Mouse (Mus musculus): ENCODE measurements around the gene Olfr128. TPM values are rescaled to one million over a fixed set of nuclear protein-coding genes. Genes with fewer than 3 reads are reported as not detected.
"Not testable (repeated sequence)": the region's sequence is repeated elsewhere in the genome, so short reads cannot be mapped to it uniquely, and the experiment has no call there.

Gene Olfr128
- polyA plus RNA-seq (2016; fragmentation: Nextera tagmentation; extraction: Ambion mirVana): not detected in 2 replicates

DNA sequence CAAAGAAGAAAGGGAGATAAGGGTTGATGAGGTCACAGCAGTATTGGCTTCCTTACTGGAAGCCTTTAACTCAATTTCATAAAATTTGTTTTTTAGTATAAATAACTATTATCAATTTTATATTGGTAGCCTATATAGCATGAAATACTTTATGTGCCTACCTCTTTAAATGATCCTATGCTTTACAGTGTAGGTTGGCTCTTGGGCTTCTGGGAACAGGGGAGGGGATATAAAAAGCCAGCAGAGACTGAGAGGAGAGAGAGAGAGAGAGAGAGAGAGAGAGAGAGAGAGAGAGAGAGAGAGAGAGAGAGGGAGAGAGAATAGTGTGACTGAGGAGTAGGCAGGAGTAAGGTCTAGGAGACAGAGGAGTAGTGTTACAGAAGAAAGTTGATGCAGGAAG is at the start of gene Olfr128:
TSS of gene Olfr128 (plus strand) at position 301 of the 400 bp plus-strand sequence.
- no peaks in the 10 kb centered on the region for H3K36me3 ChIP-seq
- H3K27me3 ChIP-seq (ENCODE audit: low read depth, poor library complexity, severe bottlenecking): no peaks in the 10 kb centered on the region
- H3K4me1 ChIP-seq: no peaks in the 10 kb centered on the region
- no peak for DNase-seq (ENCODE audit: low spot score)
- H3K4me3 ChIP-seq: no peak within 1 kb of the TSS
- no peak within 1 kb of the TSS for H3K27ac ChIP-seq
- H3K9me3 ChIP-seq (replicated peaks): no peaks in the 10 kb centered on the region

DNA sequence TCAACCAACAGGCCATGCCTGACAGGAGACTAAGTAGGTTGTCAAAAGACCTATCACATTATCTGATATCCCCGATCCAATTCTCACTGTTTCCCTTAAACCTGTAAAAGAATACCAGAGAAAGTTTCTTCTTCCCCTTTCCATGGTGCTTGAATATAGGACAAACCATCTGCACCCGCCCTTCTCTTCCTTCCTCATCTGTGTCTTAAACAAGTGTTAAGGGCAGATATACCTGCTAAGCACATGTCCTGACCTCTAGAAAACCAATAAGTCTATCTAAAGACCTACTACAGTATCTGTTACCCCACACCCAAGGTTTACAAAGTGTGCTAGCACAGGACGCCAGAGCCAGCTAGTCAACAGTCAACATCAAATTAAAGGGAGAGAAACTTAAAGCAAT is 46.5 kb upstream of the Olfr128 start:
- no peak overlapping the region for H3K27ac ChIP-seq
- no peaks in the 10 kb centered on the region for H3K4me1 ChIP-seq
- no peaks in the 10 kb centered on the region for H3K27me3 ChIP-seq (ENCODE audit: low read depth, poor library complexity, severe bottlenecking)
- H3K36me3 ChIP-seq: no peaks in the 10 kb centered on the region
- H3K9me3 ChIP-seq (replicated peaks): no peaks in the 10 kb centered on the region
- H3K4me3 ChIP-seq: no peak overlapping the region
- WGBS: 89% methylated on average over 3 of the region's 3 CpGs
- no peak for DNase-seq (ENCODE audit: low spot score)

DNA sequence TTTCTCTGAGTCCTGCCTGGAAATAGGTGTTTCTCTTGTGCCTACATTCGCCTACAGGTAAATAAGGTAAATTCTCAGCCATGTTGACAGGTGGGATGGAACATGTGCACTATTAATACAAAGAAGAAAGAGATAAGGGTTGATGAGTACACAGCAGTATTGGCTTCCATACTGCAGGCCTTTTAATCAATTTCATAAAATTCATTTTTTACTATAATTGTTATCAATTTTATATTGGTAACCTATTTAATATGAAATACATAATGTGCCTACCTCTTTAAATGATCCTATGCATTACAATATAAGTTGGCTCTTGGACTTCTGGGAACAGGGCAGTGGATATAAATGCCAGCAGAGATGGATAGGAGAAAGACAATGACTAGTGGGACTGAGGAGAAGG is 20.2 kb upstream of the Olfr128 start, which contains the start of gene Olfr127:
TSS of gene Olfr127 (plus strand) at position 301 of the 400 bp plus-strand sequence.
- Histone ChIP-seq H3K27ac (no peak within 1 kb of the TSS), H3K9me3 (replicated peaks) (no peaks in the 10 kb centered on the region), H3K4me1 (no peaks in the 10 kb centered on the region), H3K36me3 (no peaks in the 10 kb centered on the region), H3K27me3 (ENCODE audit: low read depth, poor library complexity, severe bottlenecking) (no peaks in the 10 kb centered on the region), H3K4me3 (no peak within 1 kb of the TSS)
- no peak for DNase-seq (ENCODE audit: low spot score)
- 93% methylated on average over 1 of the region's 1 CpGs for WGBS

DNA sequence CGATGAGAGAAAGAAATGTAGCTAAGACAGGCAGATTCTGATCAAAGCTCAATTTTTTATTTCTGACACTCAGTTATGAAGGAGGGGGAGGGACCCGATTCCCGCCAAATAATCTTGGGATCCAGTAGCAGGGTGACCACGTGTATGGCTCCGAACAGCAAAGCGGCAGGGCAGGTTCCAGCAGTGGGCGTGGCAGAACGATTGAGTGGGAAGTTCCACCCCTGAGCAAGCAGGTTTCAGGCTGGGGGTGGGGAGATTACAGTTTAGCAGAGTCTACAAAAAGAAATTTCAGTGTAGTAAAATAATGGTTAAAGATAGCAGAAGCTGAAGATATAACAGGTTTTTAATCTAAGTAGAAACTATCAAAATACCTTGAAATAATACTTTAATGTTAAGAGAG is 13.5 kb upstream of the Olfr128 start:
- H3K9me3 ChIP-seq (replicated peaks); H3K27ac ChIP-seq; H3K4me3 ChIP-seq; H3K36me3 ChIP-seq; H3K4me1 ChIP-seq; DNase-seq (ENCODE audit: low spot score); H3K27me3 ChIP-seq (ENCODE audit: low read depth, poor library complexity, severe bottlenecking): not testable (repeated sequence)
- 75% methylated on average over 8 of the region's 8 CpGs for WGBS

DNA sequence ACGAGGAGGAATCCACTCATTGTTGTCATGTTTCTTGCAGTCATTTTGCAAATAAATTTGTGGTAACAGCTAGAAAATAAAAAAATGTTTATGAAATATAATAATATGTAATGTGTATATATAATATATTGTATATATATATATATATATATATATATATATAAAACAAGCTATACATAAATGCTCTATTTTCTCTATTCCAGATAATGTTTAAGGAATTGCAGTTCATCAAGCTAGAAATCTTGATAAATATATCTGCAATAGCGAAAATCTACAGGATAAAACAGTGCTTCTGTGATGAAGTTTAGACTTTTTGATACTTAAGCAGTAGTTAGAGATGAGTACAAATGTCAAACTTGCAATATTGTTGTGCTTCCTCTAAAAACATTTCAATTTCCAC is 32.6 kb downstream of the Olfr128 start, which contains the start of gene Olfr761:
TSS of gene Olfr761 (minus strand) at position 101 of the 400 bp plus-strand sequence.
- Histone ChIP-seq H3K9me3 (replicated peaks) (no peaks in the 10 kb centered on the region), H3K36me3 (no peaks in the 10 kb centered on the region), H3K4me1 (no peaks in the 10 kb centered on the region), H3K27ac (no peak within 1 kb of the TSS), H3K4me3 (no peak within 1 kb of the TSS), H3K27me3 (ENCODE audit: low read depth, poor library complexity, severe bottlenecking) (no peaks in the 10 kb centered on the region)
- DNase-seq (ENCODE audit: low spot score): no peak
- WGBS: 89% methylated on average over 2 of the region's 2 CpGs

DNA sequence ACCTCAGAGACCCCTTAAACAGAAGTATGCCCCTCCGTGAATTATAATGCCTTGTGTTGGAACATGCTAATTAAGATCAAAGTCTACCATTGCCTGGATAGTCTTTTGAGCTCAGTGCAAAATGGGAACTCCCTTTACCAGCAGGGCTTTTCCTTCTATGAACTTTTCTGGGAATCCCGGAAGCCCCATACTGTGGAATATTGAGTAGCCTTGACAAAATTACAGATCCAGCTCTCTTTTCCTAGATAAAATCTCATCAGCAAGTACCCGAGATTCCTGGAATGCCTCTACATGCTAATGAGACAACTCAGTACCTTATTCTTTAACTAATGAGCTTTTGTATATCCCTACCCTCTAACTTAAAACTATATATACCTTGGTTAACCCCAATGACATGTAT is 53.2 kb downstream of the Olfr128 start:
- H3K36me3 ChIP-seq: no peaks in the 10 kb centered on the region
- DNase-seq (ENCODE audit: low spot score): no peak
- H3K9me3 ChIP-seq (replicated peaks): no peaks in the 10 kb centered on the region
- H3K4me1 ChIP-seq: no peaks in the 10 kb centered on the region
- H3K27ac ChIP-seq: no peak overlapping the region
- no peak overlapping the region for H3K4me3 ChIP-seq
- 89% methylated on average over 3 of the region's 3 CpGs for WGBS
- H3K27me3 ChIP-seq (ENCODE audit: low read depth, poor library complexity, severe bottlenecking): no peaks in the 10 kb centered on the region

Other genes with a start within 250 kb of the Olfr128 start
- not detected in 2 replicates for gene Olfr119, start 224.0 kb upstream of the Olfr128 start, polyA plus RNA-seq (2016; fragmentation: Nextera tagmentation; extraction: Ambion mirVana)
- gene Olfr120, start 198.7 kb upstream of the Olfr128 start, polyA plus RNA-seq (2016; fragmentation: Nextera tagmentation; extraction: Ambion mirVana): not detected in 2 replicates
- gene Olfr121, start 171.7 kb upstream of the Olfr128 start, polyA plus RNA-seq (2016; fragmentation: Nextera tagmentation; extraction: Ambion mirVana): not detected in 2 replicates
- gene Olfr122, start 151.9 kb upstream of the Olfr128 start, polyA plus RNA-seq (2016; fragmentation: Nextera tagmentation; extraction: Ambion mirVana): not detected in 2 replicates
- gene Olfr123, start 127.0 kb upstream of the Olfr128 start, polyA plus RNA-seq (2016; fragmentation: Nextera tagmentation; extraction: Ambion mirVana): not detected in 2 replicates
- gene Olfr124, start 120.7 kb upstream of the Olfr128 start, polyA plus RNA-seq (2016; fragmentation: Nextera tagmentation; extraction: Ambion mirVana): not detected in 2 replicates
- not detected in 2 replicates for gene Olfr125, start 87.6 kb upstream of the Olfr128 start, polyA plus RNA-seq (2016; fragmentation: Nextera tagmentation; extraction: Ambion mirVana)
- gene Olfr126, start 73.1 kb upstream of the Olfr128 start, polyA plus RNA-seq (2016; fragmentation: Nextera tagmentation; extraction: Ambion mirVana): not detected in 2 replicates
- gene Olfr127, start 20.1 kb upstream of the Olfr128 start, polyA plus RNA-seq (2016; fragmentation: Nextera tagmentation; extraction: Ambion mirVana): not detected in 2 replicates
- gene Olfr761, start 32.5 kb downstream of the Olfr128 start, polyA plus RNA-seq (2016; fragmentation: Nextera tagmentation; extraction: Ambion mirVana): not detected in 2 replicates
- gene Olfr129, start 139.5 kb downstream of the Olfr128 start, polyA plus RNA-seq (2016; fragmentation: Nextera tagmentation; extraction: Ambion mirVana): not detected in 2 replicates
- not detected in 2 replicates for gene Olfr130, start 143.4 kb downstream of the Olfr128 start, polyA plus RNA-seq (2016; fragmentation: Nextera tagmentation; extraction: Ambion mirVana)
- not detected in 2 replicates for gene Olfr131, start 168.1 kb downstream of the Olfr128 start, polyA plus RNA-seq (2016; fragmentation: Nextera tagmentation; extraction: Ambion mirVana)
- gene Olfr132, start 214.0 kb downstream of the Olfr128 start, polyA plus RNA-seq (2016; fragmentation: Nextera tagmentation; extraction: Ambion mirVana): not detected in 2 replicates
- gene Olfr133, start 224.7 kb downstream of the Olfr128 start, polyA plus RNA-seq (2016; fragmentation: Nextera tagmentation; extraction: Ambion mirVana): not detected in 2 replicates

Measured in limb, embryonic 10.5 days (tissue).